In the genomic region with DNA sequence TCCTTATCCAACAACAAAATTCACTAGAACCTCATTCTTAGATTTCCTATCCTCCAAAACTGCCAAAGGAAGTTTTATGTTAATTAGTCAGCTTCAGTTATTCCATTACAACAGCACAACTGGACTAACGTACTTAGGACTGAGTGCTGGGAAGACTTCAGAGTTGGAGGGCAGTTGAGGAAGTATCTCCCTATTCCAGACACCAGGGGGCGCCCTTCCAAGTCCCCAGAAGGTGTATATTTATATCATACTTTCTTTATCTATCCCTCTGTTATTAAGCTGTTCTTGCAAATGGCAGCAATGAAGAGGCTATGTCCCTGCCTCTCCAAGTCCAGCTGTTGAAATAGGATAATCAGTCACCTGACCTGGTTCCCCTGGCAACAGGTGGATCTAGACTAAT, we compare ENCODE assay signal across 8 mouse cellular contexts.
DNase-seq lines count a peak whose midpoint lies in the region; ATAC-seq lines count a peak whose summit lies in the region.
"Had no signal": no experiment of that assay in that cellular context is flagged by ENCODE, and none has a peak within 500 bp of the region (broad histone marks: within the 10 kb centered on the region; RNA-seq: fewer than 3 reads in every experiment).

No protein-coding gene starts in this region.

- no peaks in the 10 kb centered on the region for H3K27me3 ChIP-seq in forebrain, embryonic 11.5 days (ENCODE audit: control insufficient read depth, insufficient read depth, low read length)
- H3K27me3 ChIP-seq in forebrain, embryonic 16.5 days (replicated peaks; ENCODE audit: control insufficient read depth, insufficient read depth, low read length): no peaks in the 10 kb centered on the region

- no peak overlapping the region for H3K9ac ChIP-seq in forebrain, embryonic 11.5 days (ENCODE audit: low read length)
- no peak overlapping the region for H3K9ac ChIP-seq in forebrain, embryonic 16.5 days (replicated peaks; ENCODE audit: low read depth, low read length)

- DNase-seq in layer of hippocampus, adult 11-12 months (ENCODE audit: low spot score): peak; percentile 10
- no peak for DNase-seq in layer of hippocampus, adult 9-10 months (ENCODE audit: low spot score)
- DNase-seq in NIH3T3 (ENCODE audit: low read depth): peak; percentile 48
- DNase-seq in forebrain, embryonic 11.5 days (ENCODE audit: low spot score): no peak

- no peak overlapping the region for H3K4me3 ChIP-seq in forebrain, embryonic 11.5 days (ENCODE audit: low read depth, low read length)
- no peak overlapping the region for H3K4me3 ChIP-seq in forebrain, embryonic 16.5 days (replicated peaks; ENCODE audit: low read length)
- H3K4me3 ChIP-seq: myocyte had no signal

- H3K27ac ChIP-seq in forebrain, embryonic 11.5 days (ENCODE audit: low read depth, low read length): no peak overlapping the region
- H3K27ac ChIP-seq in forebrain, embryonic 16.5 days (ENCODE audit: low read length): no peak overlapping the region

- H3K4me1 ChIP-seq in forebrain, embryonic 11.5 days (replicated peaks; ENCODE audit: control insufficient read depth, insufficient read depth, low read length): no peaks in the 10 kb centered on the region; the same call in 1 of the 2 replicates
- H3K4me1 ChIP-seq in forebrain, embryonic 16.5 days (replicated peaks; ENCODE audit: control insufficient read depth, insufficient read depth, low read length): no peaks in the 10 kb centered on the region

- ATAC-seq in common myeloid progenitor, adult 5-6 weeks (replicated peaks; ENCODE audit: low read depth, poor library complexity, severe bottlenecking): peak; percentile 75
- peak; percentile 72 for ATAC-seq in megakaryocyte, adult 5-6 weeks (ENCODE audit: poor library complexity, severe bottlenecking)
- no peak for ATAC-seq in forebrain, embryonic 11.5 days (replicated peaks; ENCODE audit: low FRiP score)
- no peak for ATAC-seq in forebrain, embryonic 16.5 days

- no peaks in the 10 kb centered on the region for H3K9me3 ChIP-seq in forebrain, embryonic 11.5 days (ENCODE audit: control insufficient read depth, low read length)
- no peaks in the 10 kb centered on the region for H3K9me3 ChIP-seq in forebrain, embryonic 16.5 days (ENCODE audit: control insufficient read depth, low read length)

- H3K36me3 ChIP-seq in forebrain, embryonic 11.5 days (ENCODE audit: control insufficient read depth, insufficient read depth, low read length): no peaks in the 10 kb centered on the region
- H3K36me3 ChIP-seq in forebrain, embryonic 16.5 days (ENCODE audit: control insufficient read depth, insufficient read depth): no peaks in the 10 kb centered on the region

- H3K4me2 ChIP-seq in forebrain, embryonic 11.5 days (ENCODE audit: low read depth, low read length, severe bottlenecking): no peak overlapping the region
- H3K4me2 ChIP-seq in forebrain, embryonic 16.5 days (ENCODE audit: low read length): no peak overlapping the region

- 31% methylated on average over 2 of the region's 2 CpGs for WGBS in forebrain, embryonic 11.5 days
- WGBS in forebrain, embryonic 16.5 days: 26% methylated on average over 2 of the region's 2 CpGs

Comparison
In these comparisons a context has a peak if more than half of its experiments do, and no peak if none do; other contexts are left out.
1. DNase-seq: peak in layer of hippocampus, adult 11-12 months (single experiment) and NIH3T3 (single experiment); none in layer of hippocampus, adult 9-10 months (single experiment) and forebrain, embryonic 11.5 days (single experiment).
2. ATAC-seq: peak in common myeloid progenitor, adult 5-6 weeks (single experiment) and megakaryocyte, adult 5-6 weeks (single experiment); none in forebrain, embryonic 11.5 days (single experiment) and forebrain, embryonic 16.5 days (single experiment).